Mouse (Mus musculus): ENCODE measurements around the gene Vwc2. TPM values are rescaled to one million over a fixed set of nuclear protein-coding genes. Genes with fewer than 3 reads are reported as not detected.

Vwc2 gene
- polyA plus RNA-seq (2012; rRNA removed): 0.22 and 0.52 TPM in 2 replicates

DNA sequence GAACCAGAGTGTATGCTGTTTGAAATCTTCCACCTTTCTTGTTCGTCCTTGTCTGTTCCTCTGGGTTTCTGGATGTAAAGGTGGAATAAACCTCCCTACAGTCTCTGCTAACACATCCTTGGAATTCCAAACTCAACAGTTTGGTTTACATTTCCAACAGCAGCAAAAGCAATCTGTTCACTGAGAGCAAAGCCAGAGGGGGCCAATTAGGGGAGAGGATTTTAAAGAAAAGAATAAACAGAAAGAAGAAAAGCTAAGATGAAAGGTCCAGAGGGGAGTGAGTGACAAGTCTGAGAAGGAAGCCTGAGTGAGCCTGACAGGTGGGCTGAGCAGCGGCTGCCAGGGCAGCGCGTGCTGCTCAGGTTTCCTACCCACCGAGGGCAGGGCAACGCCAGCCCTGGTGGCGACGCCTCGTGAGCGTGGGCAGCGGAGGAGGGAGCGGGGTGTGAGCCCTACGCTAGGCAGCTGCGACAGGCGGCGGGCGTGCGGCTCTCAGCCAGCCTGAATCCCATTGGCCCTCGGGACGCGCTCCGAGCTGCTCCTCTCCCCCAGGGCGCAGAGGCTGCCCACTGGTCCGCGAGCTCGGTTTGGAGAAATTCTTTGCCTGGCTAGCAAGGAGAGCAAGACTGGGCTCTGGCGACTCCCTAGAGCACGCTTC lies at the start of gene Vwc2:
Vwc2 (plus strand) TSS at position 648 of the 658 bp plus-strand sequence.
- Histone ChIP-seq H3K36me3 (ENCODE audit: control insufficient read depth, insufficient read depth, low read length) (no peaks in the 10 kb centered on the region), H3K27me3 (ENCODE audit: control insufficient read depth, insufficient read depth, low read length) (peaks cover 10% of the 10 kb centered on the region), H3K4me3 (ENCODE audit: low read depth, low read length) (peak within 1 kb of the TSS; percentile 18; the same call in 1 of the 2 replicates), H3K4me1 (ENCODE audit: control insufficient read depth, insufficient read depth, insufficient read length, low read length) (no peaks in the 10 kb centered on the region), H3K27ac (ENCODE audit: insufficient read depth, low read depth, low read length) (no peak within 1 kb of the TSS)
- no peak for TF ChIP-seq CTCF (IDR thresholded peaks at IDR 0.05; ENCODE audit: extremely low read depth, insufficient read length, insufficient replicate concordance, low read depth, low read length)
- 4% methylated on average over 28 of the region's 28 CpGs for WGBS

DNA sequence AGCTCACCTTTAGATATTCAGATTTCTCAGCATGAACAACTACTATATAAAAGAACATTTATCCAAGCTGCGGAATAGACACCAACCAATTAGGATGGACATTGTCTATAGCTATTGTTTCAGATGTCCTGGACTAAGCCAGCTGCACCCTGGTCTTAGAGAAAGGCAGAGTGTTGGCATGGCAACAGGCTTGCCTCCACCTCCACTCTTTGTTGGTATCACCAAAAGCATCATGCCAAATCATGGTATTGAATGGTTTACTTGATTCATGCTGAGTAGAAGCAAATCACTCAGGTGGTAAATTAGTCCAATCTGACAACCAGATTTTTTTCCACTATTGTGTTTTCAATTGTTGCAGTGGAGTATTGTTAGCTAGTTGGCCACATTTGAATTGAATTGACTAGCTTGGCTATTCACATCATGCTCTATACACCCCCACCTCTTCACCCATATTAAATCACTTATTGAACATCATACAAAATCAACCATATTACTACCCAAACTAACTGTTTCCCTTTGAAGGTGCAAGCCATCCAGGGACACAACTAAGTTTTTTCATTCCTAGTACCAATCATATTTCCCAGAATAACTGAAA lies 25.8 kb upstream of the Vwc2 start:
- Histone ChIP-seq H3K27me3 (ENCODE audit: control insufficient read depth, insufficient read depth, low read length) (no peaks in the 10 kb centered on the region), H3K36me3 (ENCODE audit: control insufficient read depth, insufficient read depth, low read length) (no peaks in the 10 kb centered on the region), H3K4me1 (ENCODE audit: control insufficient read depth, insufficient read depth, insufficient read length, low read length) (no peaks in the 10 kb centered on the region), H3K4me3 (ENCODE audit: low read depth, low read length) (no peak overlapping the region), H3K27ac (ENCODE audit: insufficient read depth, low read depth, low read length) (no peak overlapping the region)
- TF ChIP-seq POLR2A (IDR thresholded peaks at IDR 0.05; ENCODE audit: low read depth, low read length) (no peak), CTCF (IDR thresholded peaks at IDR 0.05; ENCODE audit: extremely low read depth, insufficient read length, insufficient replicate concordance, low read depth, low read length) (no peak)
- 90% methylated on average over 1 of the region's 1 CpGs for WGBS

DNA sequence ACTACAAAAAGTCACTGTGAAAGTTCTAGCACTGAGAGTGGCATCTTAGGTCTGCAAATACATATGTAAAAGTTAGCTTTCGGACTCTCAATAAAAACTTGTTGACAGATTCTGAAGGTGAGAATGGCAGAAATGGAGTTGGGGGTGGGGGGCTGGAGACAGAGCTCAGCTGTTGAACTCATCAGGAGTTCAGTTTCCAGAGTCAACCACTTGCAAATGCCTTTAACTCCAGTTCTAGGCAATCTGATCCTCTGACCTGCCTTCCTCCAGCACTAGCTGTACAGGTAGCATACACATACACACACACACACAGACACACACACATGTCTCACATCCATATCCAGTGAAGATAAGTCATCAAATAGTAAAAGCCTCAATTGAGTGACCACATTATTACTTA lies 16.4 kb upstream of the Vwc2 start:
- no peaks in the 10 kb centered on the region for H3K27me3 ChIP-seq (ENCODE audit: control insufficient read depth, insufficient read depth, low read length)
- no peak overlapping the region for H3K27ac ChIP-seq (ENCODE audit: insufficient read depth, low read depth, low read length)
- TF ChIP-seq POLR2A (IDR thresholded peaks at IDR 0.05; ENCODE audit: low read depth, low read length): no peak
- TF ChIP-seq CTCF (IDR thresholded peaks at IDR 0.05; ENCODE audit: extremely low read depth, insufficient read length, insufficient replicate concordance, low read depth, low read length): no peak
- no peaks in the 10 kb centered on the region for H3K36me3 ChIP-seq (ENCODE audit: control insufficient read depth, insufficient read depth, low read length)
- H3K4me3 ChIP-seq (ENCODE audit: low read depth, low read length): no peak overlapping the region
- H3K4me1 ChIP-seq (ENCODE audit: control insufficient read depth, insufficient read depth, insufficient read length, low read length): no peaks in the 10 kb centered on the region
- 92% methylated on average over 1 of the region's 1 CpGs for WGBS

DNA sequence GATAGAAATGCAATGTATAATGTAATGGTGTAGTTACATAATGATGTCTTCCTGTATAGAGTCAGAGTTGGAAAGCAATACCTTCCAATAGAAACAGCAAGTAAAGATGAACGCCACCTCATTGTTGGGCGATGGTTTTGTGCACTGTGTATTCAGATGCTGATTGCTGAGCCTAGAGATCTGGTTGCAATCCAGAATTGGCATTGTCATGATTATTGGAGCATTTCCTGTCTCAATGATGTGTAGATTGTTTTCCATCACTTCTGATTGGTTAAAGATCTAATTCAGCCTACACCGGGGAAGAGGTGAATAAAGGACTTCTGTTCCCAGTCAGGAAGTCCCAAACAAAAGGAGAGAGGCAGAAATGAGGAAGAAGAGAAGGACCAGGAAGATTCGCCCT lies 15.7 kb upstream of the Vwc2 start:
- Histone ChIP-seq H3K27me3 (ENCODE audit: control insufficient read depth, insufficient read depth, low read length) (no peaks in the 10 kb centered on the region), H3K27ac (ENCODE audit: insufficient read depth, low read depth, low read length) (no peak overlapping the region), H3K4me3 (ENCODE audit: low read depth, low read length) (no peak overlapping the region), H3K36me3 (ENCODE audit: control insufficient read depth, insufficient read depth, low read length) (no peaks in the 10 kb centered on the region), H3K4me1 (ENCODE audit: control insufficient read depth, insufficient read depth, insufficient read length, low read length) (no peaks in the 10 kb centered on the region)
- 79% methylated on average over 4 of the region's 4 CpGs for WGBS
- TF ChIP-seq POLR2A (IDR thresholded peaks at IDR 0.05; ENCODE audit: low read depth, low read length) (no peak), CTCF (IDR thresholded peaks at IDR 0.05; ENCODE audit: extremely low read depth, insufficient read length, insufficient replicate concordance, low read depth, low read length) (no peak)

DNA sequence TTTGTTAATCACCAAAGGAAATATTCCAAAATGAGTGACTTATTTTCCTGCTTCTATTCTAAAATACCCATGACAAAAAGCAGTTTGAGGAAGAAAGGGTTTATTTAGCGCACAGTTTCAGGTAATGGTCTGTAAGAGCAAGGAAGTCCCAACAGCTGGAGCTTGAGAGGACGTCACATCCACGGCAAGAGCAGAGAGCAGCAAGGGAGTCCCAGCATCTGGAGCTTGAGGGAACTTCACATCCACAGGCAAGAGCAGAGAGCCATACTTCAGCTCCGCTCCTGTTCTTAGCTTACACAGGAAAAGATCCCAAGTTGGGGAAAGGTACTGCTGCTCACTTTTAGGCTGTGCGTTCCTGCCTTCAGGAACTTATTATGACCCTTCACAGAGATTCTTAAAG lies 15.0 kb upstream of the Vwc2 start:
- H3K36me3 ChIP-seq (ENCODE audit: control insufficient read depth, insufficient read depth, low read length): no peaks in the 10 kb centered on the region
- no peaks in the 10 kb centered on the region for H3K4me1 ChIP-seq (ENCODE audit: control insufficient read depth, insufficient read depth, insufficient read length, low read length)
- no peaks in the 10 kb centered on the region for H3K27me3 ChIP-seq (ENCODE audit: control insufficient read depth, insufficient read depth, low read length)
- no peak overlapping the region for H3K4me3 ChIP-seq (ENCODE audit: low read depth, low read length)
- TF ChIP-seq POLR2A (IDR thresholded peaks at IDR 0.05; ENCODE audit: low read depth, low read length): no peak
- no peak for TF ChIP-seq CTCF (IDR thresholded peaks at IDR 0.05; ENCODE audit: extremely low read depth, insufficient read length, insufficient replicate concordance, low read depth, low read length)
- H3K27ac ChIP-seq (ENCODE audit: insufficient read depth, low read depth, low read length): no peak overlapping the region
- WGBS: 88% methylated on average over 5 of the region's 5 CpGs

- H3K27me3 ChIP-seq (ENCODE audit: control insufficient read depth, insufficient read depth, low read length): no peaks in the 10 kb centered on the region
- no peak overlapping the region for H3K4me3 ChIP-seq (ENCODE audit: low read depth, low read length)
- no peak for TF ChIP-seq CTCF (IDR thresholded peaks at IDR 0.05; ENCODE audit: extremely low read depth, insufficient read length, insufficient replicate concordance, low read depth, low read length)
- no peak for TF ChIP-seq POLR2A (IDR thresholded peaks at IDR 0.05; ENCODE audit: low read depth, low read length)
- no peak overlapping the region for H3K27ac ChIP-seq (ENCODE audit: insufficient read depth, low read depth, low read length)
- no peaks in the 10 kb centered on the region for H3K36me3 ChIP-seq (ENCODE audit: control insufficient read depth, insufficient read depth, low read length)
- 50% methylated on average over 1 of the region's 1 CpGs for WGBS
- H3K4me1 ChIP-seq (ENCODE audit: control insufficient read depth, insufficient read depth, insufficient read length, low read length): no peaks in the 10 kb centered on the region
Measured at GRCm38 (mm10) chr11:11102182-11102581, 11.8 kb upstream of the Vwc2 start.

DNA sequence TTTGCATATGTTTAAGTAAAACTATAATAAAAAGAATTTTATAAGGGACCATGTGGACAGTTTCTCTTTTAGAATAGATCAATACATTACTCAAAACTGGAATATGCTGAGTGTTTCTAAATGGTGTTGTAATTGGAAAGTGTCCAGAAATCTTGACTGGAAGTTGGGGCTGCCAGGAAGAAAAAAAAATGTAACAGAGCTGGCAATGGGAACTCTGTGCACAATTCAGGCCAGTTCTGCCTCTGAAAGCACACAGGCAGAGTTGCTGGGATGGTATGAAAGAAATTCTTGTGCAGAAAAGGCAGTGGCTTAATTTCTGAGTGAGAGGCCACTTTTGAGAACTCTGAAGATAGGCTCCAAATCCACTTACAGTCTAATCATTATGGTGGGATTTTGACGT lies 11.4 kb upstream of the Vwc2 start:
- no peak overlapping the region for H3K27ac ChIP-seq (ENCODE audit: insufficient read depth, low read depth, low read length)
- TF ChIP-seq CTCF (IDR thresholded peaks at IDR 0.05; ENCODE audit: extremely low read depth, insufficient read length, insufficient replicate concordance, low read depth, low read length) (no peak), POLR2A (IDR thresholded peaks at IDR 0.05; ENCODE audit: low read depth, low read length) (no peak)
- 39% methylated on average over 1 of the region's 1 CpGs for WGBS

More for the DNA sequence above, 11.4 kb upstream of the Vwc2 start:
- H3K4me1 ChIP-seq (ENCODE audit: control insufficient read depth, insufficient read depth, insufficient read length, low read length): no peaks in the 10 kb centered on the region
- H3K27me3 ChIP-seq (ENCODE audit: control insufficient read depth, insufficient read depth, low read length): no peaks in the 10 kb centered on the region
- H3K4me3 ChIP-seq (ENCODE audit: low read depth, low read length): no peak overlapping the region
- H3K36me3 ChIP-seq (ENCODE audit: control insufficient read depth, insufficient read depth, low read length): no peaks in the 10 kb centered on the region
